Mouse (Mus musculus): ENCODE results near the gene Cabcoco1.

DNA sequence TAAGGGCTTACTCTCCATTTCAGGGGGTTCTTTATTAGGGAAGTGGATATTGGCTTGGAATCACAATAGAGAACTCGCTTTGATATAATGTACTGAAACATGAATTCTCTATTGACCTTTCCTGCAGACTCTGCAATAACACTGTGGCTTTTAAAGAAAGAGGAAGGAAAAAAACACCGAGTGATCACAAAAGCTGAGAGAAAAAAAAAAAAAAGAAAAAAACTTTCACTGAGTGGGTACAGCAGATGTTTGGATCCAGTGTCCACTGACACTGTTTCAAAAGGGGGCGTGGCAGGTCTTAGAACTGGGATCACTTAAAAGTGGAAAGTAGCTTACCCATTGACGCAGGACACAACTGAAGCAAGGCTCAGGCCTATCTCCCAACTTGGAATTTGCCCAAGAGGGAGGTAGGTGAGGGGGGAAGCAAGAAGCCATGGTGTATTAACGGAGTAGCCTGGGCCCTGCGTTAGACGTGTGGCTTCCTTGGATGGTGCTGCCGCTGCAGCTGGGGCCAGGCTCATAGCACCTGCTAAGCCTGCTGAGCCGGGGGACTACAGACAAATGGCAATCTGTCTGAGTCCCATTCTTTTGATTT is 107.6 kb downstream of the Cabcoco1 start:
- TF ChIP-seq CTCF (IDR thresholded peaks at IDR 0.05; ENCODE audit: low read depth, low read length) = no peak
- TF ChIP-seq GATA1 (IDR thresholded peaks at IDR 0.05; ENCODE audit: borderline replicate concordance, low read length) = no peak
- no peak for TF ChIP-seq GATA2 (IDR thresholded peaks at IDR 0.05; ENCODE audit: borderline replicate concordance, low read depth, low read length)

All from G1E (cell line).